Mouse (Mus musculus): ENCODE measurements around the gene Olfr802. TPM values are rescaled to one million over a fixed set of nuclear protein-coding genes. Genes with fewer than 3 reads are reported as not detected.

Gene Olfr802
- total and polyA plus RNA-seq, 3 experiments = not detected

DNA sequence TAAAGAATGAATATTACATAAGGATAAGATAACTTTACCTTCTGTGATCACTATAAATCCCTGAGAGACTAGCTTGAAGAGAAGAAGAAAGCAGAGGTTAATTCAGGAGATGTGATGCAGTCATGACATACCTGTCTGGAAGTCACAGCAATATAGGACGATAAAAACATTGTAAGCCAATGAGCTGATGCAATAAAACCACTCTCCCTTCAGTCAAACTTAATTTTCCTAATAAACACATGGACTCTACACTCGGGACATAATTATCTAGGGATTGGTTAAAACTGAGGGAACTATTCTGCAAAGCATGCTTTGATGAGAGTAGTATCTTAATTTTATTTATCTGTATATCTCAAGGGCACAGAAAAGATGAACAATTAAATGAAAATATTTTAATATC, 6.2 kb upstream of the Olfr802 start, which contains the start of gene Olfr803:
Gene Olfr803 (minus strand): TSS at position 101 of the 400 bp plus-strand sequence.
- no peak within 1 kb of the TSS for H3K9ac ChIP-seq (ENCODE audit: control insufficient read depth, low read depth, low read length, poor library complexity, severe bottlenecking)
- TF ChIP-seq ZKSCAN1 (IDR thresholded peaks at IDR 0.05; ENCODE audit: low read depth, low read length) = no peak
- no peak for TF ChIP-seq TCF12 (IDR thresholded peaks at IDR 0.05; ENCODE audit: low read depth, low read length)
- TF ChIP-seq UBTF (IDR thresholded peaks at IDR 0.05; ENCODE audit: borderline replicate concordance, insufficient read depth, low read depth, low read length) = no peak
- TF ChIP-seq ETS1 (IDR thresholded peaks at IDR 0.05; ENCODE audit: low read depth, low read length) = no peak
- TF ChIP-seq MXI1 (IDR thresholded peaks at IDR 0.05; ENCODE audit: low read depth, low read length) = no peak
- H3K27ac ChIP-seq (ENCODE audit: control insufficient read depth, low read depth, low read length) = no peak within 1 kb of the TSS
- H3K4me3 ChIP-seq (ENCODE audit: control insufficient read depth in 1 of 2, insufficient read depth in 1 of 2, low read depth in 2 of 2, low read length in 2 of 2) = no peak within 1 kb of the TSS
- no peak for DNase-seq (ENCODE audit: low read depth, low spot score)
- no peaks in the 10 kb centered on the region for H3K4me1 ChIP-seq (ENCODE audit: control insufficient read depth in 1 of 2, insufficient read depth in 2 of 2, low read length in 2 of 2)
- H3K79me2 ChIP-seq (ENCODE audit: control insufficient read depth, insufficient read depth, low read length, poor library complexity) = no peaks in the 10 kb centered on the region
- H3K36me3 ChIP-seq (ENCODE audit: control insufficient read depth in 1 of 2, insufficient read depth in 2 of 2, low read length in 2 of 2) = no peaks in the 10 kb centered on the region
- no peaks in the 10 kb centered on the region for H3K27me3 ChIP-seq (ENCODE audit: control insufficient read depth in 1 of 2, insufficient read depth in 2 of 2, low read length in 2 of 2)
- H3K9me3 ChIP-seq (replicated peaks; ENCODE audit: insufficient read depth, low read length) = no peaks in the 10 kb centered on the region

- H3K4me1 ChIP-seq (ENCODE audit: control insufficient read depth in 1 of 2, insufficient read depth in 2 of 2, low read length in 2 of 2) = no peaks in the 10 kb centered on the region
- no peaks in the 10 kb centered on the region for H3K9me3 ChIP-seq (replicated peaks; ENCODE audit: insufficient read depth, low read length)
- H3K36me3 ChIP-seq (ENCODE audit: control insufficient read depth in 1 of 2, insufficient read depth in 2 of 2, low read length in 2 of 2) = no peaks in the 10 kb centered on the region
- no peaks in the 10 kb centered on the region for H3K79me2 ChIP-seq (ENCODE audit: control insufficient read depth, insufficient read depth, low read length, poor library complexity)
- no peak for DNase-seq (ENCODE audit: low read depth, low spot score)
- H3K27me3 ChIP-seq (ENCODE audit: control insufficient read depth in 1 of 2, insufficient read depth in 2 of 2, low read length in 2 of 2) = no peaks in the 10 kb centered on the region
- TF ChIP-seq MAFK (IDR thresholded peaks at IDR 0.05; ENCODE audit: borderline replicate concordance, low read depth, low read length) (no peak), MAX (IDR thresholded peaks at IDR 0.05; ENCODE audit: low read length) (no peak), MYC (IDR thresholded peaks at IDR 0.05; ENCODE audit: low read depth, low read length) (no peak), KAT2A (conservative IDR thresholded peaks at IDR 0.05; ENCODE audit: low read depth, low read length) (no peak), POLR2A (IDR thresholded peaks at IDR 0.05; ENCODE audit: control insufficient read depth in 1 of 2, insufficient read depth in 1 of 2, low read depth in 1 of 2, low read length in 2 of 2, poor library complexity in 1 of 2) (no peak), SMC3 (IDR thresholded peaks at IDR 0.05; ENCODE audit: low read depth, low read length) (no peak), RAD21 (IDR thresholded peaks at IDR 0.05; ENCODE audit: low read depth, low read length) (no peak), BHLHE40 (IDR thresholded peaks at IDR 0.05; ENCODE audit: borderline replicate concordance, low read depth, low read length) (no peak), ELF1 (IDR thresholded peaks at IDR 0.05; ENCODE audit: low read depth, low read length) (no peak), MAZ (IDR thresholded peaks at IDR 0.05; ENCODE audit: low read depth, low read length) (no peak), ZNF384 (IDR thresholded peaks at IDR 0.05; ENCODE audit: low read depth, low read length) (no peak), POLR2AphosphoS5 (IDR thresholded peaks at IDR 0.05; ENCODE audit: borderline replicate concordance, low read depth, low read length) (no peak), ZC3H11A (IDR thresholded peaks at IDR 0.05; ENCODE audit: low read depth, low read length) (no peak), ETS1 (IDR thresholded peaks at IDR 0.05; ENCODE audit: low read depth, low read length) (no peak)
- H3K4me3 ChIP-seq (ENCODE audit: control insufficient read depth in 1 of 2, insufficient read depth in 1 of 2, low read depth in 2 of 2, low read length in 2 of 2) = no peak within 1 kb of the TSS
- no peak within 1 kb of the TSS for H3K27ac ChIP-seq (ENCODE audit: control insufficient read depth, low read depth, low read length)
- H3K9ac ChIP-seq (ENCODE audit: control insufficient read depth, low read depth, low read length, poor library complexity, severe bottlenecking) = no peak within 1 kb of the TSS
Observed at GRCm38 (mm10) chr10:129673765-129674164, 14.2 kb downstream of the Olfr802 start, which contains the start of gene Olfr801. Gene Olfr801, minus strand, starts transcription at chr10:129673865.

Data from MEL (cell line).